Mouse (Mus musculus): ENCODE measurements at regions not wholly inside any gene's neighbourhood (a gene's known extent, or its start where the extent isn't known, plus 50 kb on each side); places are given as distances from the start of the nearest gene placed in this dataset.
A peak's percentile ranks its signal among the peaks of the same experiment; 100 is the strongest.

GRCm38 (mm10) chr10:99461446-99461966 is 198.5 kb downstream of the Dusp6 start:
- DNase-seq (ENCODE audit: low spot score), result peak; percentile 5

GRCm38 (mm10) chr10:99466695-99467094 is 203.7 kb downstream of the Dusp6 start:
- no peak for DNase-seq (ENCODE audit: low spot score)

GRCm38 (mm10) chr10:99467319-99467842 is 204.3 kb downstream of the Dusp6 start:
- no peak for DNase-seq (ENCODE audit: low spot score)

GRCm38 (mm10) chr10:99468971-99469370 is 205.9 kb downstream of the Dusp6 start:
- DNase-seq (ENCODE audit: low spot score), result no peak

- no peak for DNase-seq (ENCODE audit: low spot score)
Measured at GRCm38 (mm10) chr10:99471832-99472497, 208.9 kb downstream of the Dusp6 start.

GRCm38 (mm10) chr10:99472806-99473205 is 209.8 kb downstream of the Dusp6 start:
- no peak for DNase-seq (ENCODE audit: low spot score)

GRCm38 (mm10) chr10:99473758-99474157 is 210.7 kb downstream of the Dusp6 start:
- no peak for DNase-seq (ENCODE audit: low spot score)

GRCm38 (mm10) chr10:99474546-99474945 is 211.5 kb downstream of the Dusp6 start:
- DNase-seq (ENCODE audit: low spot score), result no peak

GRCm38 (mm10) chr10:99476214-99476613 is 213.2 kb downstream of the Dusp6 start:
- DNase-seq (ENCODE audit: low spot score), result no peak

- no peak for DNase-seq (ENCODE audit: low spot score)
Measured at GRCm38 (mm10) chr10:99476776-99477175, 213.7 kb downstream of the Dusp6 start.

- DNase-seq (ENCODE audit: low spot score), result no peak
Measured at GRCm38 (mm10) chr10:99480573-99480972, 217.5 kb downstream of the Dusp6 start.

GRCm38 (mm10) chr10:99482009-99482408 is 219.0 kb downstream of the Dusp6 start:
- DNase-seq (ENCODE audit: low spot score), result no peak

GRCm38 (mm10) chr10:99488195-99489080 is 225.4 kb downstream of the Dusp6 start:
- DNase-seq (ENCODE audit: low spot score), result no peak

- DNase-seq (ENCODE audit: low spot score), result no peak
Measured at GRCm38 (mm10) chr10:99511514-99512237, 247.8 kb downstream of the Csl start.

- no peak for DNase-seq (ENCODE audit: low spot score)
Measured at GRCm38 (mm10) chr10:99517944-99518343, 241.5 kb downstream of the Csl start.

- DNase-seq (ENCODE audit: low spot score), result no peak
Measured at GRCm38 (mm10) chr10:99519479-99519878, 240.0 kb downstream of the Csl start.

GRCm38 (mm10) chr10:99523817-99524216 is 235.6 kb downstream of the Csl start:
- no peak for DNase-seq (ENCODE audit: low spot score)

GRCm38 (mm10) chr10:99524273-99525212 is 234.9 kb downstream of the Csl start:
- no peak for DNase-seq (ENCODE audit: low spot score)

- no peak for DNase-seq (ENCODE audit: low spot score)
Measured at GRCm38 (mm10) chr10:99526148-99526547, 233.3 kb downstream of the Csl start.

GRCm38 (mm10) chr10:99526561-99526960 is 232.9 kb downstream of the Csl start:
- no peak for DNase-seq (ENCODE audit: low spot score)

- DNase-seq (ENCODE audit: low spot score), result no peak
Measured at GRCm38 (mm10) chr10:99531104-99531503, 228.4 kb downstream of the Csl start.

All from spleen, adult 12 weeks (tissue).